Mouse (Mus musculus) megakaryocyte, embryonic 14.5 days (primary cell): ENCODE results near the gene Shq1.

Experiments
- FLI1 ChIP-seq: IDR thresholded peaks from 2 replicates; pipeline ENCODE4 v1.6.1; 2012; ENCODE audit warnings: low read length, inconsistent platforms, mixed read lengths
- GATA1 ChIP-seq: IDR thresholded peaks from 3 replicates; pipeline ENCODE4 v1.6.1; 2012; ENCODE audit warnings: mixed read lengths, low read length, inconsistent platforms, borderline replicate concordance

GRCm38 (mm10) chr6:100668858-100669257 lies 2.1 kb downstream of the Shq1 start:
- no peak for TF ChIP-seq GATA1
- TF ChIP-seq FLI1 = no peak
